Mouse (Mus musculus): ENCODE results near the gene Dnajc12. TPM values are rescaled to one million over a fixed set of nuclear protein-coding genes. Genes with fewer than 3 reads are reported as not detected.
"Not testable (repeated sequence)": the region's sequence is repeated elsewhere in the genome, so short reads cannot be mapped to it uniquely, and the experiment has no call there.

Dnajc12 gene
- total and polyA plus RNA-seq, 2 experiments from 2014 or later = 3.2 to 11.0 TPM

DNA sequence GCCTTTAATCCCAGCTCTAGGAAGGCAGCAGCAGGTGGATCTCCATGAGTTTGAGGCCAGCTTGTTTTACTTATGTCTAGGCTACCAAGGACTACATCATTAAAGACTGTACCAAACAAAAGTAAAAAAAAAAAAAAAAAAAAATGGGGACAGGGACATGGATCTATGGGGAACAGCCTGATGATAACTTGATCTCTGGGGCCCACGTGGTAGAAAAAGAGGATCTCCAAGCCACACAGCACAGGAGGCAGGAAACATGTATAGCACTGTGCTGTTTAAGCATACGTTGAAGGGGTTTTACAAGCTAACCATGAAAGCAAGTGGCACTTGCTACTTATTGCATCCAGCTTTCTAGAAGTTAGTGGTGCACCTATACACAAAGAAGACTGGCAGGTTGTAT is 40.9 kb upstream of the Dnajc12 start:
- WGBS = 79% methylated on average over 2 of the region's 2 CpGs
- Histone ChIP-seq H3K9me3 (replicated peaks; ENCODE audit: control insufficient read depth, low read length) (no peaks in the 10 kb centered on the region), H3K27me3 (ENCODE audit: control insufficient read depth, insufficient read depth, low read length) (no peaks in the 10 kb centered on the region), H3K36me3 (replicated peaks; ENCODE audit: control insufficient read depth, insufficient read depth, low read length) (no peaks in the 10 kb centered on the region), H3K4me3 (ENCODE audit: low read depth, low read length) (no peak overlapping the region), H3K9ac (replicated peaks; ENCODE audit: low read depth, low read length) (no peak overlapping the region), H3K4me2 (ENCODE audit: low read depth, low read length) (no peak overlapping the region), H3K4me1 (ENCODE audit: control insufficient read depth, insufficient read depth) (peaks cover 9% of the 10 kb centered on the region), H3K27ac (ENCODE audit: low read depth) (no peak overlapping the region)
- ATAC-seq (ENCODE audit: insufficient read depth, low read depth) = no peak
- TF ChIP-seq CTCF (IDR thresholded peaks at IDR 0.05; ENCODE audit: low read depth) = no peak
- TF ChIP-seq EP300 (IDR thresholded peaks at IDR 0.05; ENCODE audit: low read depth) = no peak
- no peak for DNase-seq (ENCODE audit: low spot score)

DNA sequence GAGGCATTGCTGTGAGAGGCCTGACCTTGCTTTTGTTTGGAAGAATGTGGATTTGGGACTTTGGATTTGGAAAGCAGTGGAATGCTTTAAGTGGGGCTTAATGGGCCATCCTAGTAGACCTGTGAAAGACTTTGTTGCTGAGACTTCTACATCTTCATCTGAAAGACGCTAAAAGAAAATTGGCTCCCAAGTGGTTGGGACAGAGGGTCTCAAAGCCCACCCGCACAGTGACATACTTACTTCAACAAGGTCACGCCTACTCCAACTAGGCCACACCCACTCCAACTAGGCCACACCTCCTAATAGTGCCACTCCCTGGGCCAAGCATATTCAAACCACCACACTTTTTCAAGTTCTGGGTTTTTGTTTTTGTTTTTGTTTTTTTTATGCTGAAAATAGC is 37.5 kb upstream of the Dnajc12 start:
- no peaks in the 10 kb centered on the region for H3K4me1 ChIP-seq (ENCODE audit: control insufficient read depth, insufficient read depth)
- no peak for TF ChIP-seq EP300 (IDR thresholded peaks at IDR 0.05; ENCODE audit: low read depth)
- TF ChIP-seq CTCF (IDR thresholded peaks at IDR 0.05; ENCODE audit: low read depth) = no peak
- no peak overlapping the region for H3K27ac ChIP-seq (ENCODE audit: low read depth)
- H3K36me3 ChIP-seq (replicated peaks; ENCODE audit: control insufficient read depth, insufficient read depth, low read length) = no peaks in the 10 kb centered on the region
- no peak overlapping the region for H3K9ac ChIP-seq (replicated peaks; ENCODE audit: low read depth, low read length)
- H3K9me3 ChIP-seq (replicated peaks; ENCODE audit: control insufficient read depth, low read length) = no peaks in the 10 kb centered on the region
- no peaks in the 10 kb centered on the region for H3K27me3 ChIP-seq (ENCODE audit: control insufficient read depth, insufficient read depth, low read length)
- WGBS = 87% methylated on average over 3 of the region's 3 CpGs
- H3K4me2 ChIP-seq (ENCODE audit: low read depth, low read length) = no peak overlapping the region
- H3K4me3 ChIP-seq (ENCODE audit: low read depth, low read length) = no peak overlapping the region
- DNase-seq (ENCODE audit: low spot score) (no peak), ATAC-seq (ENCODE audit: insufficient read depth, low read depth) (no peak)

DNA sequence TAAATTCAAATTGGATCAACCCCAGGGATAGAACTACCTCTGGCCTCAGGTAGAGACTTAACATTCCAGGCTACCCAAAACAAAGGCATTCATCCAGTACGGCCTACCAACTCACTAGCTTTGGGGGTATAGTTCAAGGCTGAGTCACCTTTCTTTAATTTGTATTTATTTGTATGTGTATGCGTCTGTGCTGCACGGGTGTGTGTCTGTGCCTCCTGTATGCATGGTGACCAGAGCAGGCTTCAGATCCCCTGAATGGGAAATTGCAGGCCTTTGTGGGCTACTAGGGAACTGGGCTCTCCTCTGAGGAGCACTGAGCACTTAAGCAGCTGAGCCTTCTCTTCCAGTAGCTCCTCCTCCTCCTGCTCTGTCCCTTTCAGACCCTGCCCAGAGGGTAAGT is 34.0 kb upstream of the Dnajc12 start:
- ATAC-seq (ENCODE audit: insufficient read depth, low read depth) = no peak
- no peak for DNase-seq (ENCODE audit: low spot score)

DNA sequence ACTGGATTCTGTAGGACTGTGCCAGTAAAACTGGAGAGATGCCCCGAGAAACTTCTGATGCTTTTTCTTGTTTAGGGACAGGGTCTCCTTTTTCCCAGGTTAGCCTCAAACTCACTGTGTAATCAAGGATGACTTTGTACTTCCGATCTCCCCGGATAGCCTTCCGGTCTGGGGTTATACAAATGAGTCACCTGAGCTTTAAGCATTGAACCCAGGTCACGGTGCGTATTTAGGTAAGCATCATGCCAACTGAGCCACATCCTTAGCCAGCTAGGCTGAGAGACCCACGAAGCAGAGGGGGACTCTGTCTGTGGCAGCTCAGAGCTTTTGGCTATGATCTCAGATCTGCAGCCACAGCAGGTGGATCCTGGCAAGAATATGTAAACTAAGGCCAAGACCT is 31.6 kb upstream of the Dnajc12 start:
- WGBS = 89% methylated on average over 7 of the region's 7 CpGs
- Histone ChIP-seq H3K4me1 (ENCODE audit: control insufficient read depth, insufficient read depth) (no peaks in the 10 kb centered on the region), H3K27ac (ENCODE audit: low read depth) (no peak overlapping the region), H3K4me3 (ENCODE audit: low read depth, low read length) (no peak overlapping the region), H3K9me3 (replicated peaks; ENCODE audit: control insufficient read depth, low read length) (0 out of 2 replicates have a peak, but pooled peaks cover 2% of the 10 kb centered on the region), H3K9ac (replicated peaks; ENCODE audit: low read depth, low read length) (no peak overlapping the region), H3K27me3 (ENCODE audit: control insufficient read depth, insufficient read depth, low read length) (no peaks in the 10 kb centered on the region), H3K36me3 (replicated peaks; ENCODE audit: control insufficient read depth, insufficient read depth, low read length) (no peaks in the 10 kb centered on the region), H3K4me2 (ENCODE audit: low read depth, low read length) (no peak overlapping the region)
- DNase-seq (ENCODE audit: low spot score) = no peak
- no peak for TF ChIP-seq CTCF (IDR thresholded peaks at IDR 0.05; ENCODE audit: low read depth)
- TF ChIP-seq EP300 (IDR thresholded peaks at IDR 0.05; ENCODE audit: low read depth) = no peak
- ATAC-seq (ENCODE audit: insufficient read depth, low read depth) = no peak

More for the DNA sequence above, 34.0 kb upstream of the Dnajc12 start:
- TF ChIP-seq EP300 (IDR thresholded peaks at IDR 0.05; ENCODE audit: low read depth) = no peak
- TF ChIP-seq CTCF (IDR thresholded peaks at IDR 0.05; ENCODE audit: low read depth) = no peak
- 70% methylated on average over 3 of the region's 3 CpGs for WGBS
- Histone ChIP-seq H3K27ac (ENCODE audit: low read depth) (no peak overlapping the region), H3K9me3 (replicated peaks; ENCODE audit: control insufficient read depth, low read length) (no peaks in the 10 kb centered on the region), H3K4me2 (ENCODE audit: low read depth, low read length) (no peak overlapping the region), H3K9ac (replicated peaks; ENCODE audit: low read depth, low read length) (no peak overlapping the region), H3K4me1 (ENCODE audit: control insufficient read depth, insufficient read depth) (no peaks in the 10 kb centered on the region), H3K27me3 (ENCODE audit: control insufficient read depth, insufficient read depth, low read length) (no peaks in the 10 kb centered on the region), H3K36me3 (replicated peaks; ENCODE audit: control insufficient read depth, insufficient read depth, low read length) (no peaks in the 10 kb centered on the region), H3K4me3 (ENCODE audit: low read depth, low read length) (no peak overlapping the region)

DNA sequence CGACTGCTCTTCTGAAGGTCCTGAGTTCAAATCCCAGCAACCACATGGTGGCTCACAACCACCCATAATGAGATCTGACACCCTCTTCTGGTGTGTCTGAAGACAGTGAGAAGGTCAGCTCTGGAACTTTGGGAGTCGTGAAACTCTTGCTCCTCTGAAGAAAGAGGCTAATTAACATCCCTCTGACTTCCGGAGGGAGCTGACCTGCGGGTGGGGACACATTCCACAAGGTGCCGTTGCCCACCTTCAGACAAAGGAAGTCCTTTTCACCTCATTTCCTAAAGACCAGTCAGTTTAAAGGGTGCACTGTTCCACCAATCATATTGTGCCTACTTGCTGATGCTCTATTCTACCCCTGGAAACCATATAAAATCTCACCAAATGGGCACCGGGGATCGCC is 31.1 kb upstream of the Dnajc12 start:
- WGBS = 75% methylated on average over 7 of the region's 7 CpGs
- not testable (repeated sequence) for H3K4me3 ChIP-seq (ENCODE audit: low read depth, low read length); ATAC-seq (ENCODE audit: insufficient read depth, low read depth); DNase-seq (ENCODE audit: low spot score); H3K9ac ChIP-seq (replicated peaks; ENCODE audit: low read depth, low read length); H3K4me1 ChIP-seq (ENCODE audit: control insufficient read depth, insufficient read depth); H3K36me3 ChIP-seq (replicated peaks; ENCODE audit: control insufficient read depth, insufficient read depth, low read length); H3K27me3 ChIP-seq (ENCODE audit: control insufficient read depth, insufficient read depth, low read length); H3K9me3 ChIP-seq (replicated peaks; ENCODE audit: control insufficient read depth, low read length); H3K4me2 ChIP-seq (ENCODE audit: low read depth, low read length); H3K27ac ChIP-seq (ENCODE audit: low read depth)

DNA sequence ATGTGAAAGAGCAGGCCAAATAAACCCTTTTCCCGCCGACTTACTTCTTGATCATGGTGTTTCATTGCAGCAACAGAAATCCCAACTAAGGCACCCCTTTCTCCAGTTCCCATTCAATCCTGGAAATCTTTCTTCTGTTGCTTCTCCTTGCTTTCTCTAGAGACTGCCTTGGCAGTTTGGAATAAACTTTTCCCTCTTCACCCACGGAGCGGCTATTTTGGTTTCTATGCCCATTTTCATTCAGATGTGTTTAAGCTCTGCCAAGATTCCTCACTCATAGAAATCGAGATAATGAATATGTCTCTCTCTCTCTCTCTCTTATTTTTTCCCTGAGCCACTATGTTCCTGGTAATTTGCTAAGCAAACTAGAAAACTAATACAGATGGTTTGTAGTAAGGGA is 30.1 kb upstream of the Dnajc12 start:
- TF ChIP-seq CTCF (IDR thresholded peaks at IDR 0.05; ENCODE audit: low read depth) (no peak), EP300 (IDR thresholded peaks at IDR 0.05; ENCODE audit: low read depth) (no peak)
- H3K9ac ChIP-seq (replicated peaks; ENCODE audit: low read depth, low read length) = no peak overlapping the region
- DNase-seq (ENCODE audit: low spot score) = no peak
- no peak for ATAC-seq (ENCODE audit: insufficient read depth, low read depth)
- no peak overlapping the region for H3K27ac ChIP-seq (ENCODE audit: low read depth)
- H3K4me3 ChIP-seq (ENCODE audit: low read depth, low read length) = no peak overlapping the region
- H3K27me3 ChIP-seq (ENCODE audit: control insufficient read depth, insufficient read depth, low read length) = no peaks in the 10 kb centered on the region
- 64% methylated on average over 5 of the region's 5 CpGs for WGBS
- no peaks in the 10 kb centered on the region for H3K4me1 ChIP-seq (ENCODE audit: control insufficient read depth, insufficient read depth)
- H3K4me2 ChIP-seq (ENCODE audit: low read depth, low read length) = no peak overlapping the region
- no peaks in the 10 kb centered on the region for H3K36me3 ChIP-seq (replicated peaks; ENCODE audit: control insufficient read depth, insufficient read depth, low read length)
- 0 out of 2 replicates have a peak, but pooled peaks cover 7% of the 10 kb centered on the region for H3K9me3 ChIP-seq (replicated peaks; ENCODE audit: control insufficient read depth, low read length)
